Comparison of ENCODE assay signal across 23 mouse cellular contexts in genomic region chr6:127575194-127575593, GRCm38 (mm10). TPM values are rescaled to one million over a fixed set of nuclear protein-coding genes. Genes with fewer than 3 reads are reported as not detected.
"Had no signal": no experiment of that assay in that cellular context is flagged by ENCODE, and none has a peak within 500 bp of the region (broad histone marks: within the 10 kb centered on the region; RNA-seq: fewer than 3 reads in every experiment).

No protein-coding gene starts in this region.

- H3K9me3 ChIP-seq: limb, embryonic 12.5 days; limb, embryonic 15.5 days; lung, embryonic 15.5 days; midbrain, embryonic 12.5 days; neural tube, embryonic 13.5 days; stomach, embryonic 15.5 days had no signal

- H3K9ac ChIP-seq: limb, embryonic 12.5 days; limb, embryonic 15.5 days; liver, embryonic 14.5 days; liver, postnatal 0 days; lung, embryonic 15.5 days; midbrain, embryonic 12.5 days; neural tube, embryonic 13.5 days; stomach, embryonic 15.5 days had no signal

- ATAC-seq: liver, postnatal 0 days; midbrain, embryonic 16.5 days had no signal

- H3K4me1 ChIP-seq: midbrain, embryonic 12.5 days; neural tube, embryonic 13.5 days; stomach, embryonic 15.5 days had no signal

- H3K27ac ChIP-seq: kidney, postnatal 0 days; layer of hippocampus, adult 2 months; limb, embryonic 12.5 days; limb, embryonic 15.5 days; liver, embryonic 14.5 days; lung, embryonic 15.5 days; midbrain, embryonic 12.5 days; neural tube, embryonic 13.5 days; stomach, embryonic 15.5 days had no signal

- H3K27me3 ChIP-seq: lung, embryonic 15.5 days; midbrain, embryonic 12.5 days; neural tube, embryonic 13.5 days; stomach, embryonic 15.5 days had no signal

- DNase-seq: kidney, adult 2 months; kidney, postnatal 25 days; layer of hippocampus, adult 9-11 months; left cerebral cortex, postnatal 4 days; liver, postnatal 0 days; lung, postnatal 10 days; lung, postnatal 4 days; retina, postnatal 1 day; right cerebral cortex, postnatal 25 days; spleen, adult 18-20 months; thymus, postnatal 25 days had no signal

- H3K36me3 ChIP-seq: limb, embryonic 12.5 days; limb, embryonic 15.5 days; lung, embryonic 15.5 days; midbrain, embryonic 12.5 days; neural tube, embryonic 13.5 days; stomach, embryonic 15.5 days had no signal

- H3K4me3 ChIP-seq: layer of hippocampus, adult 2 months; limb, embryonic 12.5 days; limb, embryonic 15.5 days; lung, embryonic 15.5 days; midbrain, embryonic 12.5 days; myocyte; neural tube, embryonic 13.5 days; stomach, embryonic 15.5 days had no signal

- H3K4me2 ChIP-seq: limb, embryonic 12.5 days; limb, embryonic 15.5 days; liver, embryonic 11.5 days; lung, embryonic 15.5 days; midbrain, embryonic 12.5 days; neural tube, embryonic 13.5 days; stomach, embryonic 15.5 days had no signal

RNA-seq across cellular contexts. Expression of gene Cracr2a, which starts 14.1 kb away (rescaled TPM):
- polyA plus RNA-seq: myocyte had no signal
